Mouse (Mus musculus) bone marrow, adult 2 months (tissue): ENCODE data around the gene Dusp1.

Experiments used
- CTCF ChIP-seq: fragments of 200-500 bp; IDR thresholded peaks from 2 replicates; pipeline ENCODE4 v1.5.1; 2011; ENCODE audit warnings: low read length, control low read depth; ENCODE audit not compliant: control insufficient read depth, insufficient read depth
- POLR2A ChIP-seq: fragments of 200-500 bp; IDR thresholded peaks from 2 replicates; pipeline ENCODE4 v1.6.1; 2011; ENCODE audit warnings: low read depth, mild to moderate bottlenecking, control low read depth, low read length, borderline replicate concordance; ENCODE audit not compliant: control insufficient read depth

DNA sequence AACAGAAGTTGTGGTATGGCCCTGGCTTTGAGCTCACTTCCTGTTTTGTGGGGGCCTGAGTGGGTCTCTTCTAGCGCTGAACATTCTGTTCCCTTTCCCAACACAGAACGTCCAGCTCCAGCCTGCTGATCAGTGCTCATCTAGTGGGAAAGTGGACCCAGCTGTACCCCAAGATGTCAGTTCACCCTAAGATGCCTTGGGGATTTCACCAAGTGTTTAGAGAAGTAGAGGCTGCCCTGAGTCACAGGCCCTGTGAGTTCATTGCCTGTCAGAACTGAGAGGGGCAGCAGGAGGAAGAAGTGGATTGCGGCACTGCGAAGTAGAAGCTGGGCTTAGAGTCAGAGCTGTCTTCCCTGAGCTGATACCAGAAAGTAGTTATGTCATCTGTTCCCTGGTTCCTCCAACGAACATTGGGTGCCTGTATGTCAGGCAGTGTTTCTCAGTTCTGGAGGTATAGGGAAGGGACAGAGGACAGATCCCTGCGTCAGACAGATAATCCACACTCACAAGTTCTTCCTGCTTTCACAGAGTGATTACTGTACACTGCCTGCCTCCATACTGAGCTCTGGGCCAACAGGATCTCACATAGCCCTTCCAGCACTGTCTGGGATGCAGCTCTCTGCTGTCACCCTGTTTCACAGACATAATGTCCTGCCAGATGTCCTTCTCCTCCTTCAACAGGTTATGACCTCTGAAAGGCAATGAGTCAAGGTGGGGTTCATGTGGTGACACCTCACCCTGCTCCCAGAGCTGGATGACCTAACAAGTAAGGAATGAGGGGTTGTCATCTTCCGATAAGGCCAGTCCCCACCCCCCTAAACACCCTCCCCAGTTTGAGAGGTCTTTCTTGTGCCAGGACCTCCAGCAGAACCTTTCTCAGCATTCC is 26.4 kb downstream of the Dusp1 start:
- TF ChIP-seq CTCF (no peak), POLR2A (no peak)
